Mouse (Mus musculus) embryo, embryonic 10.5 days (tissue): ENCODE measurements around the gene Moap1.
A peak's percentile ranks its signal among the peaks of the same experiment; 100 is the strongest.

Experiments used
- DNase-seq: peaks from one replicate; pipeline ENCODE4 v3.0.0-alpha.2; 2015; ENCODE audit warnings: low spot score

Moap1 gene

DNA sequence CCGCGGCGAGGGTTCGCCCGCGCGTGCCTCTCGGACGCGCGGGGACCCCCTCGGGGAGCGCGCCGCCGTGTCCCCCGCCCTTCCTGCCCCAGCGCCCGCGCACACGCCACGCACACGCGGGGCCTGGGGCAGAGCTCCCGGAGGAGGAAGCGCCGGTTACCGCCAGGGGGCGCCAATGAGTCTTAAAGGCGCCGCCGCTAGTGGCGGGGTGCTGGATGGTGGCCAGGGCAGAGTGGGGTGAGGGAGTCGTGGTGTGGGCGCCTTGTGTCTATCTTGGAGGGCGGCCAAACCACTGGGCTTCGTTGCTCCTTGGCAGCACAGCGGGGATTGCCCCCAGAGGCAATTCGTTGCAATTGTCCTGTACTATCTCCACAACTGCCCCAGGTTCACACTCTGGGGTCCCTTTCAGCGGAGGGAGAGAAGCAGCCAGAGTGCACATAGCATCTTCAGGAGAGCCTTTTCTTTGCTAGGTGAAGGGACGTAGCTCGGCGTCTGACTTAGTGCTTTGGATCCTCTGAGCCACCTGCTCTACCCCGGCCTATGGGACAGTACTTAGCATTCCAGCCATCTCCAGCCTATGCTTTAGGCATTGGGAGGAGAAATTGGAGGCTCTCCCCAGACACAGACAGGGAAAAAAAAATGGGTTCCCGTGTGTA is 38.1 kb downstream of the Moap1 start:
- peak; percentile 82 for DNase-seq

DNA sequence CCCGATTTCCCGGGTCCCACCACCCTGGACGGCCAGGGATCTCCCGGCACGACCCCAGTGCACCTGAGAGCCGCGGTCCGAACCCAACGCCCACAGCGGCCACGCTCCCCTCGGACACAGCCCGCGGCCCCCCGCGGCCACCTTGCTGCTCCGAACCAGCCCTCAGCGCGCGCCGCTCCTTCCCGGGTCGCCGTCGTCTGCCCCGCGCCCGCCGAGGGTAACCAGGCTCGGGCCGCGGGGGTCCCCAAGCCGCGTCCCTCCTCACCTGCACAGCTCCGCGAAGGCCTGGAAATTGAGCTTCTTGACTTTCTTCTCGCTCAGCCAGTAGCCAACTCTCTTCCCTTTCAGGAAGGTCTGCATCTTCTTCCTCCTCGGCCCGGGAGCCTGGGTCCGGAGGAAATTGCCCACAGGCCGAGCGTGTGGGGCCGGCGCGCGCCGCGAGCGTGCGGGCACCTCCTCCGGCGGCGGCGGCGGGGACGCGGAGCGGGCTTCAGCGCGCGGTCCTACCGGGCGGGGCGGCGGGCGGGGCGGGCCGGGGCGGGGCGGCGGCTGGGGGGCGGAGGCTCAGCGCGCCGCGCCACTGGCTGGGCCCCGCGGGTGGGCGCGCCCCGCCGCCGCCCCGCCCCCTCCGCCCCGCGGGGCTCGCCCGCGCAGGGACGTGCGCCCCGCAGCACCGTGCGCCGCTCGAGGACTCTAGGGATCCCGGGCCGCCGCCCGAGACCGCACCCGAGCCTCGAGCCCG is 38.8 kb downstream of the Moap1 start, which contains the start of gene Itpk1:
Gene Itpk1 (minus strand): TSS at position 474 of the 742 bp plus-strand sequence.
- DNase-seq, result peak; percentile 63

DNA sequence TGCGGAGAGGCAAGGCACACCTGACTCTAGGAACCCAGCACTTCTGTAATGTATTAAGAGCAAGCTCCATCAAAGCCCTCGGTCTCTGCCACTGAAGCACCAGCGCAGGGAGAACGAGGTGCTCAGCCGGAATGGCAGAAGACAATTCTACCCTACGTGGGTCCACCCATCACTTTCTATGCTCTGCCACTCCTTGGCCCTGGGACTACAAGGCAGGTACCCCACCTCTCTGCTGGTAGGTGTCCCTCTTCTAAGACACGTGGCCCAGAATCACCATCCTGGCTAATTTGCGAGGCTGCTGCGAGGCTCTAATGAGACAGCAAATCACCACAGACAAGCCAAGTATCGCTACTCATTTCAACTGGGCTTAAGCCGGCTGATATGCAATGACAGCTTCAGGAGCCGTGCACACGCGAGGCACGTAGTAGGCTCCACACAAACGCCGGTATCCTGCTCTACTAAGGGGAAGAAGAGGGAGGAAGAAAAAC is 39.5 kb downstream of the Moap1 start:
- peak; percentile 30 for DNase-seq

DNA sequence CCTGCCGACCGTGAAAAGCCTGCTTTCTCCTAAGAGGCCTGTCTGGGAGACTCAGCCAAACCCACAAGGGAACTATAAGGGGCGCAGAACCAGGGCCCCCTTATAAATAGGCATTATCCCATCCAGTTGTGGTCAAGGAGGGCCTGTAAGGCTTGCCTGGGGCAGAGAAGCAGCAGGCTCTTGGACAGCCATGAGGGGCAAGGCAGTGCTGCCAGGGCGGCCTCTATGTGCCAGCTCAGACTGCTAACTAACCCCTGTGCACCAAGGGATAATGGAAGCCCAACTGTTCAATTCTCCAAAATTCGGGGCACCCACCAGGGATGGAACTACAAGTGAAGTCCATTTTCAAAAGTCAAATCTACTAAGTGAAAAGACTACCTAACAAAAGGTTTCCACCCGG is 40.0 kb downstream of the Moap1 start:
- DNase-seq, result no peak

DNA sequence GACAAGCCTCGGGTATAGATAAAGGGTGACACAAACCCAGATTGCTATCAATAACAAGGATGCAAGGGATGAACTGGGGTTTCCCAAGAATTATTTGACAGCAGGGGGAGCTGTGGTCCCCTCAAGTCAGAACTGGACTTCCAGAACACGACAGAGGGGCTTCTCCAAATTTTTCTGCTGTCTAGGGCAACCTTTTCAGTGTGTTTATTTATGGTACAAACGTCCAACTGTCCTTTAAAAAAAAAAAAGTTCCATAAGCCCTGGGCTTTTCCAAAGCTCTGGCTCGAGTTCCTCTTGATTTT is 40.4 kb downstream of the Moap1 start:
- DNase-seq, result peak; percentile 63

DNA sequence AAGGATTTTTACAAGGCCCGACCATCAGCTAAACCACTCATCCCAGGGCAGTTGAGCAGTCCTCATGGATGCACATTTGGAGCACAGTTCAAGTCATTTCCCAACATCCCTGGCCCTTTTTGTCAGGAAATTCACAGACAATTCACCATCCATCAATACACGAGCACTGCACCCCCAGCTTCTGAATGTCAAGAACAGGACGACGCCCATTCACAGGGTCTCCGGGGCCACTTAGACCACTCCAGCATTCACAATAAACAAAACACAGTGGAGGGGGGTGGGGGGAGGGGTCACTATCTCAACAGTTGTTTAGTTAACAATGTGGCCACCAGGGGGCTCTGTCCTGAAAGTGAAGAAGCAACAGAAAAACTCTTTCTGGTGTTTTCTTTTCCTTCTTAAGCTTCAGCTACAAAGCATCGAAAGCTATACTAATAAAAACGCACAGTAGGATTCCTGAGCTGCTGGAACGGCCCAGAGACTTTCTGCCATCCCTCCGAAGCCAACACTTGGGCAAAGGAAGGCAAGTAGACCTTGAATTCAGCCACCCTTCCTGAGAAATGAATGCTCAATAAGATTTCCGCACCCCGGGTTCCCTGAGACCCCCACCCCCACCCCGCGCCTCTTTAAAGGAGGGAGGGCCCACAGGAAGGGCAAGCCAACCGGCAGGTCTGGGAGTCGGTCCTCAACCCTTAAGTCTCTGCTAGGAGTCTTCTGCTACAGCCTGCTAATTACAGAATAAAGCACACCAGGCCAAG is 40.9 kb downstream of the Moap1 start:
- peak; percentile 94 for DNase-seq

DNA sequence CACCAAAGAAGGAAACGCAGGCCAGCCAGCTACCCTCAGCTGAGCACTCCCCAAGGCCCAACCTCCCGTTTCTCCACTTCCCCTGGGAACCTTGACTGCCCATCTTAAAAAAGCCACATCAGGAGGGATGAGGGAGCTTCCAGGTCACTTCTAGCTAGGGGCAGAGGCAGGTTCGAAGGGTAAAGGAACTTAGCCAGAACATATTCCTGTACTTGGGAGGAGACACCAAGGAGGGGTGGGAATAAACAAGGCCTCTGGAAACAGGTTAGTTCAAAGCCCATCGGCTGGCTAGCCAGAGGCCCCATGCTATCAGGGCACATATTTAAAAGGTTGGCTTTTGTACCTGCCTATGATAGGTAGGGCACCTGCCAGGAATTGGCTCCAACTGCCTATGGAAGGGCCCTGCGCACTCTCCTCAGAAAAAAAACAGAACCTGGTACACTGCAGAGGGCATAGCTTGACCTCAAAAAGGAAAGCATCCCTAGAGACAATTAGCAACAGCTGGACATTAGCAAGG is 41.7 kb downstream of the Moap1 start:
- DNase-seq, result no peak

DNA sequence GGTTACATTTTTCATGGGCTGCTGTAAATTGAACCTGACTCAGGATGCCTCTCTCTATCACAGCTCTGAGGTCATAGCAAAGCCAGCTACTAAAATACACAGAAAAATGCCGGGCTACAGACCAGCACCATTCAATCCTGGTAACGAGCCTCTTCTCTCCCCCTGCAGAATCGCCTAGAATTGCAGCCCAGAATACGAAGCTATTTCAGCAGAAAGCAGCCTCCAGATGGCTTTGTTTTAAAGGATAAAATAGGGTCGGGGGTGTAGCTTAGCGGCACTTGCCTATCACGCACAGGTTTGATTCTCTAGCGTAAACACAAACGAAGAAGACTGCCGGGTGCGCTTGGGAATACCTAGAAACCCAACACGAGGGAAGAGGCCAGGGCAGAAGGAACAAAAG is 43.0 kb downstream of the Moap1 start:
- DNase-seq, result no peak

DNA sequence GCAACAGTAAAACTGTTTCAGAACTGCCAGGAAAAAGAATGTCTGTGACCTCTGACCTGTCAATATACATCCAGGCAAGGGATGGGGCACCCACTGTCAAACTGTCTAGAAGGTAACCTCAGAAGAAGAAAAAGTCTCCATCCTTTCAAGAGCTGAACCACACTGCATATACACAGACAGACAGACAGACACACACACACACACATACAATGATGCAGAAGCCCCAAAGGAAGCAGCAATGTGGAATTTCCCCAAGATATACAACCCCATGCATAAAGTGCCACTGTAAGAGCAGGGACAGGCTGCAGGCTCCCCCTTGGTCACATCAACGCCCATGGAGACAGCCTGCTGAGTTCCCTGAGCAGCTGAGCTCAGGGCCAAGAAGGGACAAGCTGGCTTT is 44.3 kb downstream of the Moap1 start:
- no peak for DNase-seq

DNA sequence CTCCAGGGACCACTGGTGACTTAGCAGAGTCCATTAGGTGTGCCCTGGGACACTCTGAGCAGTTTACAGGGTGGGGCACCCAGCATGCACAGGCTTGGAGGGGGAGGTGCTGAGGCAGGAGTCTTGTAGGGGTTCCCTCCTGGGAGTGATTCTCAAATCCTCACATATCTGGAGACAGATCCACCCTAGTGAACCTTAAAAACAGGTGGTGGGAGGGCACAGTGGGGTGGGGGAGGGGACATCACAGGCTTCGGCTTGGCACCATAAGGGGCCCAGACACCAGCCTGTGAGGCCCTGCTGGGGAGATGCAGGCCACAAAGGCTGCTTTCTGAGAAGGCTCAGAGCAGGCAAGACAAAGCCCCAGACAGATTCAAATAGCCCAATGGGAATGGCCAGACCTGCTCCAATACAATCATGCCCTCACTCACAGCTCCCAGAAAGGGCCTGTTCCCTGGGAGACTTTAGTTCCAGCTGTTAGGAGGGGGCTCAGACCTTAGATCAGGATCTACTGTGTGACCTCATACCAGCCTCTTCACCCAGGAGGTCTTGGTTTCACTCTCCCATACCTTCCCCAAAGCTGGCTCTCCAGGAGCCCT is 45.3 kb downstream of the Moap1 start:
- DNase-seq, result peak; percentile 68

DNA sequence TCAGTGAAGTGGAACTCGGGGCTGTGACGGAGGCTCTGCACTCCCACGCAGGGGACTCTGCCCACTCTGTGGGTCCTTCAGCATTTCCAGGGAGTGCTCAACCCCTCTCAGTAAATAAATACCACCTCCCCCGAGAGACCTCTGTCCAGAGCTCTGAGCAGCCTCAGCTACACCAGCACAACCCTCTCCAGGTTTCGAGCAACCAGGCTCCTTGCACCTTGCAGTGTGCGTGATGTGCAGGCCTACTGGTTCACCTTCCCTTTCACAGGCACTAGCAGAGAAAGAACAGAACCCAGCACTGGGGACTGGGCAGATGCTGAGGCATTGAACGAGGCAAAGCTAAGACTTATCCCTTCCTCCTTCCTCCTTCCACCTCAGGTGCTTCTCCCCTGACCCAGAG is 46.1 kb downstream of the Moap1 start:
- no peak for DNase-seq

DNA sequence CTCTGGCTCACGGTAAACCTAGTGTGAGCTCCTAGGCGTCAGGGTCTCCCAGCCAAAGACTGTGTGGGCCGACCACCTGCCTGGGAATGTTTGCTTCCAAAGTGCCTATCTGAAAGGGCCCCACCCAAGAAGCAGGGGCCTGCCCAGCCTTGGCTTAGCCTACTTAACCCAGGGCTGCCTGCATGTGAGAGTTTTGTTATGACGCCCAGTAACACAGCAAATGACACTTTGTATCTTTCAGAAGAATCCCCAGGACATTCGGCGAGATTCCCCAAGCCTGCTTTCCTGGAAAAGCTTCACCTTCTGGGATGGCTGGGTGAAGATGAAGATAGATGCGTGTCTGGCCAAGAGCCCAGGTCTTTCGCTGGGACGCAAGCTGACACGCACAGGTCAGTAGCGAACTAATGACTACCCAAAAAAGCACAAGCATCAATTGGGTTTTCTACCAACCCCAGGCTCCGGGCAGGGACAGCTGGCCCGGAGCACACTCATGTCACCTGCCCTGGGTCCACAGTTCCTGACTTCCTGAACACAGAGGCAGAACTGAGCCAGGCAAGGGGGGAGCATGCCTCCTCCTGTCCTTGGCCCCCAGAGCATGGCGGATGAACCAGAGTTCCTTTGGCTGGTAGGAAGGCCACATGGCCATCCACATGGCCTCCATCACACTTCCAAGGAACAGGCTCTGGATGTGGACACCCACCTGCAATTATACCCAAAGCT is 46.7 kb downstream of the Moap1 start:
- DNase-seq, result no peak

DNA sequence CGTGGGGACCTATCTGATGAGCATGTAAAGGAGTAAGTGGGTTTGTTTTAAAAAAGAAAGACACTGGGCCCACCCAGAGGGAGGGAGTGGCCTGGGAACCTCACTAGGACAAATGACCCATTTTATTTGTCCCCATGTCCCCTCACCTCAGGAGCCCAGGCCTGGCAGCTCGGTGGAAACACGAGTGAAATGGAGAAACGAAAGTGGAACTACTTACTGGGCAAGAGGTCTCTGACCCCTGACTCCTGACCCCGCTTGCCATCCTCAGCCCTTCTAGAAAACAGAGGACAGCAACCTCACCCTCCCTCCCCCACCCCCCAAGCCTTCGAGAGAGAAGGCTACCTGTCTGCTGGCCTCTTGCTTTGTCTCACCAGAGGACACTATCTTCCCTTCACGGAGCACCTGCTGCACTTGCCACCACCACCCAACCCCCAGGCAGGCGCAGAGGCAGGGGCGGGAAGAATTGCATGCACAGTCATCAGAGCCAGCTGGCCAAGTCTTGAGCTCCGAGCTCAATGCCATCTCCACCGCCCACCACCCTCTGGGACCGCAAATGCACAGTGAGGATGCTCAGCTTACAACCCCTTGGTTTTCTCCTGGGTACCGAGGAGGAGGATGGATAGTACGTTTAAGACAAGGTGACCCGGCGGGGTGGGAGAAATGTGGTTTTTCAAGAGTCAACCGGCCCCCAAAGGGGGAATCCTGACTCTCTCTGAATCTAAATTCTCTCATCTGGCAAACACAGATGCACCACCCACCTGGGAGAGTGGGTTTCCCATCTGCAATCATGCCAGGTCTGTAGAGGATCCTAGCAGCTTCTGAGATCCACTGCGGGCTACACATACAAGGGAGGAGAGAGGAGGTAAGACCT is 47.9 kb downstream of the Moap1 start:
- no peak for DNase-seq
